ENCODE assay signal across 8 mouse cellular contexts in genomic region chr11:60914491-60914890, GRCm38 (mm10). TPM values are rescaled to one million over a fixed set of nuclear protein-coding genes. Genes with fewer than 3 reads are reported as not detected.
DNase-seq lines count a peak whose midpoint lies in the region; ATAC-seq and TF ChIP-seq lines count a peak whose summit lies in the region.

Gene Natd1 (minus strand): TSS chr11:60914750.

- DNase-seq in left cerebral cortex, adult 2 months (ENCODE audit: extremely low spot score in 1 of 2, low spot score in 2 of 2) = no peak
- DNase-seq in left cerebral cortex, postnatal 36 days (ENCODE audit: low spot score in 2 of 2) = no peak
- no peak for DNase-seq in adrenal gland, postnatal 25 days
- DNase-seq in forebrain, postnatal 0 days = no peak
- no peak for DNase-seq in left cerebral cortex, postnatal 10 days (ENCODE audit: extremely low spot score in 1 of 2, low spot score in 2 of 2)
- DNase-seq in spleen, postnatal 14 days (ENCODE audit: low spot score in 2 of 2) = no peak
- DNase-seq in frontal cortex, postnatal 25 days (ENCODE audit: low spot score in 2 of 2) = no peak

- no peaks in the 10 kb centered on the region for H3K9me3 ChIP-seq in forebrain, postnatal 0 days (ENCODE audit: low read length)
- H3K9me3 ChIP-seq in neural tube, embryonic 15.5 days (replicated peaks) = no peaks in the 10 kb centered on the region

- H3K27ac ChIP-seq in left cerebral cortex, adult 2 months = peak within 1 kb of the TSS; percentile 90
- peak within 1 kb of the TSS; percentile 90 for H3K27ac ChIP-seq in forebrain, postnatal 0 days (ENCODE audit: low read depth, low read length)
- H3K27ac ChIP-seq in neural tube, embryonic 15.5 days (replicated peaks) = peak within 1 kb of the TSS; percentile 89

- H3K9ac ChIP-seq in forebrain, postnatal 0 days = peak within 1 kb of the TSS; percentile 84
- H3K9ac ChIP-seq in neural tube, embryonic 15.5 days (replicated peaks) = peak within 1 kb of the TSS; percentile 94

- 32% methylated on average over 7 of the region's 7 CpGs for WGBS in forebrain, postnatal 0 days
- 29% methylated on average over 7 of the region's 7 CpGs for WGBS in neural tube, embryonic 15.5 days

- H3K36me3 ChIP-seq in forebrain, postnatal 0 days (ENCODE audit: insufficient read depth) = no peaks in the 10 kb centered on the region
- H3K36me3 ChIP-seq in neural tube, embryonic 15.5 days = no peaks in the 10 kb centered on the region

- peak within 1 kb of the TSS; percentile 78 for H3K4me2 ChIP-seq in forebrain, postnatal 0 days (ENCODE audit: low read depth)
- H3K4me2 ChIP-seq in neural tube, embryonic 15.5 days = peak within 1 kb of the TSS; percentile 88

- no peaks in the 10 kb centered on the region for H3K27me3 ChIP-seq in forebrain, postnatal 0 days (ENCODE audit: insufficient read depth, low read length)
- no peaks in the 10 kb centered on the region for H3K27me3 ChIP-seq in neural tube, embryonic 15.5 days (replicated peaks)

- H3K4me1 ChIP-seq in forebrain, postnatal 0 days (ENCODE audit: insufficient read depth) = peaks cover 12% of the 10 kb centered on the region
- peaks cover 43% of the 10 kb centered on the region for H3K4me1 ChIP-seq in neural tube, embryonic 15.5 days

- no peak for ATAC-seq in forebrain, postnatal 0 days
- no peak for ATAC-seq in neural tube, embryonic 15.5 days (ENCODE audit: low FRiP score)

- TF ChIP-seq CTCF in left cerebral cortex, adult 2 months (IDR thresholded peaks at IDR 0.05) = no peak
- TF ChIP-seq CTCF in forebrain, postnatal 0 days (IDR thresholded peaks at IDR 0.05; ENCODE audit: low read depth) = no peak

- peak within 1 kb of the TSS; percentile 98 for H3K4me3 ChIP-seq in left cerebral cortex, adult 2 months
- H3K4me3 ChIP-seq in forebrain, postnatal 0 days (ENCODE audit: low read depth, low read length) = peak within 1 kb of the TSS; percentile 93
- H3K4me3 ChIP-seq in neural tube, embryonic 15.5 days (replicated peaks) = peak within 1 kb of the TSS; percentile 97

- intact Hi-C loops in left cerebral cortex, adult 2 months (cut with DNase I) = no loop called here
- intact Hi-C loops in left cerebral cortex, postnatal 36 days (cut with DNase I) = no loop called here
- intact Hi-C loops in left cerebral cortex, postnatal 10 days (cut with DNase I) = no loop called here

RNA-seq across cellular contexts. Expression of gene Natd1, which starts in this region (rescaled TPM):
- total RNA-seq in left cerebral cortex, adult 2 months (2021) = 10 to 100 TPM; 10.1 to 11.3 TPM
- total RNA-seq in left cerebral cortex, postnatal 36 days (2021) = 10 to 100 TPM in 1 of 2 experiments, 1 to 10 TPM in 1; 8.0 to 10.8 TPM
- 21.5 and 27.5 TPM in 2 replicates for total RNA-seq in adrenal gland, postnatal 25 days (2021)
- total RNA-seq in forebrain, postnatal 0 days (2014; rRNA removed) = 19.2 and 29.7 TPM in 2 replicates
- polyA plus RNA-seq in forebrain, postnatal 0 days (2015; fragmentation: Nextera tagmentation; extraction: Ambion mirVana) = 17.2 and 18.1 TPM in 2 replicates
- total RNA-seq in left cerebral cortex, postnatal 10 days (2021) = 10 to 100 TPM; 12.4 to 13.7 TPM
- 23.6 and 23.9 TPM in 2 replicates for polyA plus RNA-seq in neural tube, embryonic 15.5 days (2015; fragmentation: Nextera tagmentation; extraction: Ambion mirVana)
